Mouse (Mus musculus): ENCODE data around the gene Erc2. TPM values are rescaled to one million over a fixed set of nuclear protein-coding genes. Genes with fewer than 3 reads are reported as not detected.

Erc2 gene
- total RNA-seq, 2 experiments from 2014 or later: 225 to 256 TPM

DNA sequence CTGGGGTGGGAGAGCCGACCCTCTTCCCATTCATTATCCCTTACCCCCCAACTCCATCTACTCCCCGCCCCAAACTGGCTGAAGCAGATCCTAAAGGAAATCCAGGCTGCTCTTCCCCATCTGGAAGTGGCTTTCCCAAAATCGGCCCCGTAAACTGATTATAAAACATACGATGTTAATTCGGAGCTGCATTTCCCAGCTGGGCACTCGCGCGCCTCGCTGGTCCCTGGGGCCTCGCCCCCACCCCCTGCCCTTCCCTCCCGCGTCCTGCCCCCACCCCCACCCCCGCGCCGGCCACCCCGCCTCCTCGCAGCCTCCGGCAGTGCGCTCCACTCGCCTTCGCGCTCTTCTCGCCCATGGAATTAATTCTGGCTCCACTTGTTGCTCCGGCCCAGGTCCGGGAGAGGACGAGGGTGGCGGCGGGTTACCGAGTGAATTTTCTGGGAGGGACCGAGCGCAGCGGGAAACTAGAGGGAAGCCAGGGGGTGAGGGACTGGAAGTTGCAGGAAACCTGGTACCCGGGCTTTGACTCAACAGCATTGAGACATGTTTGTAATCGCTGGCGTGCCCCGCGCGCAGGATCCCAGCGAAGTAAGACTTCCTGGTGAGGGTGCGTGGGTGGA is 888.9 kb downstream of the Erc2 start:
- DNase-seq (ENCODE audit: extremely low spot score in 1 of 2, low spot score in 1 of 2): no peak

DNA sequence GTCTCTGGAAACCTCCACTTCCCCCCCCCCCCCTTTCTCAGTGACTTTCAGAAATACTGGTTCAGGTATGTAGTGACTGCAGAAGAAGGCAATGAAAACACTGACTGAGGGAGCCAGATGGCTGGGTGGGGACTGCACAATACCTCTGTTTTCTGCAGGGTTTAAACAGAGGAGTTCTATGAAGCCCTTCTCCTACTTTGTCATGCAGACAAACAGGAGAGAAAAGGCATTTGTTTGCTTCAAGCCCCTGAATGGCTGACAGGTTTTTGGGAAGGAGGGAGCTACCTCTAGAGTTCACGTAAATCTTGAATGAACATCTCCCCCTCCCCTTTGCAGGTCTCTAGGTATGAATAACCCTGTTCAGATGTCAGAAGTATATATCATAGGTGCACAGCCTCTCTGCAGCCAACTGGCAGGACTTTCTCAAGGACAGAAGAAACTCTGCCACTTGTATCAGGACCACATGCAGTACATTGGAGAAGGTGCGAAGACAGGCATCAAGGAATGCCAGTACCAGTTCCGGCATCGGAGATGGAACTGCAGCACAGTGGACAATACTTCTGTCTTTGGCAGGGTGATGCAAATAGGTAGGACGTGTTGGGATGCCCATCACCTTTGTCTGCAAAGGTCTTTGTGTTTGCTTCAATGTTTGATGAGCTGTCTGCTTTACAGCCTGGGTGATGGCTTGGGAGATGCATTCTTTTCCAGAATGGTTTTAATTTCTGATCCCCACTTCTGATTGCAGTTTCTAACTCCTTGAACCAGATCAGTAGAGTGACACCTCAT is 890.8 kb downstream of the Erc2 start:
- no peak for DNase-seq (ENCODE audit: extremely low spot score in 1 of 2, low spot score in 1 of 2)

DNA sequence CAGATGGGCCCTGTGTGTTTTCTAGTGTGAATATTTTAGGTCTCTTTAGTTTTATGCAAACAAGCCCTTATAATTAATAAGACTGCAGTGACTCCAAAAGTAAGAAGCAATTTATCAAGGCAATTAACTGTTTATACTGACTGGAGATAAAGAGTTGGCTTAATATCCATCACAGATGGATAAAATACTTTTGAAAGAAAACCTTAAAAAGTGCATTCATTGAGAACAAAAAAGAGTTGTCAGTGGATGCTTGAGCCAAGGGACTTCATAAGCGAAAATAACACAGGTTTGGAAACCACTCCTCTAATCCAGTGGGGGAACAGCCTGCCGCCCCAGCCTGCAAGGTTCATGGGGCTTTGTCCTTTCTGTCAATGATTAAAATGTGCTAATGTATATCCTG is 891.9 kb downstream of the Erc2 start:
- DNase-seq (ENCODE audit: extremely low spot score in 1 of 2, low spot score in 1 of 2): no peak

DNA sequence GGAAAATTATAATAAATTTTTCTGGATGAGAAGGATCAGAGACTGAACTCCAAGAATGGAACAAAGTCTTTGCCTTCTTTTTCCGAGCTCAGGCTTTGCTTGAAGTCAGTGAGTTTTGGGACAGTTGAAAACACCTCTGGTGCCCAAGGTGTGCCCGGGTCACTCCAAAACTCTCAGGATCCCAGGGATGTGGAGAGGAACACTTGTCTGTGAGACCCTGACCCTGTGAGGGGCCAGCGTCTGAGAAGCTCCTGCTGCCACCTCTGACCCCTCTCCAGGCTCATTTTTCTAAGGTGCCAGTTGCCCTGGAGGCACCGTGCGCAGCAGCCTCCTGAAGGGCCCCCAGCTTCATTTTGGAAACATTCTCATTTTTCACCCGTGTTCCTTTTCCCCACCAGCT is 893.1 kb downstream of the Erc2 start:
- DNase-seq (ENCODE audit: extremely low spot score in 1 of 2, low spot score in 1 of 2): no peak

DNA sequence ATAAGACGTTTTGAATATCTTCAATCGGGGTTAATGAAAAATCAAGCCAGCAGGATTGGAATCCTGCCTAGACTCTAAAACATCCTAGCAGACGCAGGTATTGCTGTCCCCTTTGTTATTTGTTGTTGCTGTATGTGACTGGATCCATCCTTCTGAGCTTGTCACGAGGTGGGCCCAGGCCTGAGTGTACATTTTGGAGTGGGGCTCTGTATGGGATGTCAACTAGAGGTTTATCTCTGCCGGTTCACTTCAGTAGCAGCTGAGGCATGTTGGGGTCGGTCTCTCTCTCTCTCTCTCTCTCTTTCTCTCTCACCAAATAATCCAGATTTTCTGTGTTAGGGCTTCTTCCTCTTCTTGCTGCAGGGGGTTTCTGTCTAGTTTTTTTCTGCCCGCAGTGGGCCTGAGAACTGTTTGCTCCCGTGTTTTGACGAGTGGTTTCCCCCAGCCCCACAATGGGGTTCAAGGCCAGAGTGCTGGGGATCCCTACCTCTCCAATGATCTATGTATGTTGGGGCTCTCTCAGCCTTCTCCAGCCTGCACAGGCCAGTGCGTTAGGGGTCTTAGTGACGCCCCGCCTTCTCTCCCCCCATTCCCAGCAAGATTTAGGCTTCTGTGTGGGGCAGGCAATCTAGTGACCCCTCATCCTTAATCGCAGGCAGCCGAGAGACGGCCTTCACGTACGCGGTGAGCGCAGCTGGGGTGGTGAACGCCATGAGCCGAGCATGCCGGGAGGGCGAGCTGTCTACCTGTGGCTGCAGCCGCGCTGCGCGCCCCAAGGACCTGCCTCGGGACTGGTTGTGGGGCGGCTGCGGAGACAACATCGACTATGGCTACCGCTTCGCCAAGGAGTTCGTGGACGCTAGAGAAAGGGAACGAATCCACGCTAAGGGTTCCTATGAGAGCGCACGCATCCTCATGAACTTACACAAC is 895.7 kb downstream of the Erc2 start:
- no peak for DNase-seq (ENCODE audit: extremely low spot score in 1 of 2, low spot score in 1 of 2)

DNA sequence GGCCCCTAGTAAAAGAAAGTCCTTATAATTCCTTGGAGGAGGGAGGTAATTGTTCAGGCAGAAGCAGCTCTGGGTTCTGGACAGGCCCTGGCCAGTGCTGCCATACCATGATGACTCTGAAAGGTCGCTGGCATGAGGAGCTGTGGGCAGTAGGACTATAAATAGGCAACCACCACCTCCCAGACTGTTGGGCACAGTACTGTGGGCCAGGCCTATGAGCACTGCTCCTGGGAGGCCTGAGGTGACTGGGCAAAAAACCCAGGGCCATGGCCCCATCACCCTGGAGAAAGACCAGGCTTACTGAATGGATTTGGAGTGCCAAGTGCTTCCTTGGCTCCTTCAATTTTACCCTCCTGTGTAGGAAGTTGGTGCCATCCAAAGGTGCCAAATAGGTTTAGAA is 898.9 kb downstream of the Erc2 start:
- no peak for DNase-seq (ENCODE audit: extremely low spot score in 1 of 2, low spot score in 1 of 2)

DNA sequence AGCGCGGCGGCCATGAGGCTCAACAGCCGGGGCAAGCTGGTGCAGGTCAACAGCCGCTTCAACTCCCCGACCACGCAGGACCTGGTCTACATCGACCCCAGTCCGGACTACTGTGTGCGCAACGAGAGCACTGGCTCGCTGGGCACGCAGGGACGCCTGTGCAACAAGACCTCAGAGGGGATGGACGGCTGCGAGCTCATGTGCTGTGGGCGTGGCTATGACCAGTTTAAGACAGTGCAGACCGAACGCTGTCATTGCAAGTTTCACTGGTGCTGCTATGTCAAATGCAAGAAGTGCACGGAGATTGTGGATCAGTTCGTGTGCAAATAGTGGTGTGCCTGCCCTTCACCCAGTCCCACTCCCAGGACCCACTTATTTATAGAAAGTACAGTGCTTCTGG is 900.4 kb downstream of the Erc2 start:
- no peak for DNase-seq (ENCODE audit: extremely low spot score in 1 of 2, low spot score in 1 of 2)

DNA sequence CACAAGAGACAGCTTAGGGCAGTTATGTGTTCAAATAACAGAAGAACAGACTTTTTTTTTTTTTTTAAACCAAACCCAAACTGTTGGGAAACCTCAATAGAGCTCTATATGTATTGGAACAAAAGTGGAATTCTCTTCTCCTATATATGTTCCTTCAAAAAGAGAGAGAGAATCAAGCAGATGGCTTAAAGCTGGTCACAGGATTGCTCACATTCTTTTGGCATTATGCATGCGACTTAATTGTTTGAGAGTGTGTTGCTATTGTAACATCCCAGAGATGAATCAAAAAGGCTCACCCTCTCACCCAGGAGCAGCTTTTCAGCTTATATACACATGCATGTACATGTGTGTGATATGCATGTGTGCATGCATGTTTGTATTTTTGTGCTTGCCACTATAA is 903.3 kb downstream of the Erc2 start:
- no peak for DNase-seq (ENCODE audit: extremely low spot score in 1 of 2, low spot score in 1 of 2)

Other genes starting within 250 kb of the Erc2 start
- 10 to 100 TPM; 29.6 to 34.3 TPM for gene Fam208a, start 193.6 kb upstream of the Erc2 start, total RNA-seq (2021)
- 10 to 100 TPM; 15.3 to 22.1 TPM for gene Ccdc66, start 114.0 kb upstream of the Erc2 start, total RNA-seq (2021)

All from layer of hippocampus, postnatal 25 days (tissue).